Mouse (Mus musculus) adipocyte (in vitro differentiated cells): Measurements from ENCODE around the gene Rln1.

Experiments used
- DNase-seq: peaks from one replicate; pipeline ENCODE4 v3.0.0-alpha.2; 2016; ENCODE audit warnings: low spot score

Rln1 gene

GRCm38 (mm10) chr19:29296166-29296565, 38.3 kb downstream of the Rln1 start:
- DNase-seq = no peak

GRCm38 (mm10) chr19:29294756-29295155, 39.7 kb downstream of the Rln1 start:
- no peak for DNase-seq

- no peak for DNase-seq
These were observed 41.9 kb downstream of the Rln1 start for GRCm38 (mm10) chr19:29292546-29292945.

- no peak for DNase-seq
These were observed 42.9 kb downstream of the Rln1 start for GRCm38 (mm10) chr19:29291532-29291931.

- no peak for DNase-seq
These were observed 46.6 kb downstream of the Rln1 start for GRCm38 (mm10) chr19:29287863-29288262.

- no peak for DNase-seq
These were observed 49.0 kb downstream of the Rln1 start for GRCm38 (mm10) chr19:29285451-29285869.
